Mouse (Mus musculus): ENCODE data around the gene Mtfmt. TPM values are rescaled to one million over a fixed set of nuclear protein-coding genes. Genes with fewer than 3 reads are reported as not detected.

The Mtfmt gene
- polyA plus RNA-seq, 1 experiment from 2014 or later = 17.3 TPM

- Histone ChIP-seq H3K4me1 (0 out of 2 replicates have a peak, but pooled peaks cover 9% of the 10 kb centered on the region), H3K27ac (no peak overlapping the region), H3K36me3 (no peaks in the 10 kb centered on the region), H3K4me3 (no peak overlapping the region), H3K27me3 (ENCODE audit: insufficient read depth, poor library complexity, severe bottlenecking) (peaks cover 4% of the 10 kb centered on the region; the same call in 1 of the 2 replicates), H3K9me3 (no peaks in the 10 kb centered on the region)
- DNase-seq (ENCODE audit: low spot score) = no peak
- 3% methylated on average over 3 of the region's 3 CpGs for WGBS
These were observed 3.3 kb upstream of the Mtfmt start for GRCm38 (mm10) chr9:65432236-65432635.

DNA sequence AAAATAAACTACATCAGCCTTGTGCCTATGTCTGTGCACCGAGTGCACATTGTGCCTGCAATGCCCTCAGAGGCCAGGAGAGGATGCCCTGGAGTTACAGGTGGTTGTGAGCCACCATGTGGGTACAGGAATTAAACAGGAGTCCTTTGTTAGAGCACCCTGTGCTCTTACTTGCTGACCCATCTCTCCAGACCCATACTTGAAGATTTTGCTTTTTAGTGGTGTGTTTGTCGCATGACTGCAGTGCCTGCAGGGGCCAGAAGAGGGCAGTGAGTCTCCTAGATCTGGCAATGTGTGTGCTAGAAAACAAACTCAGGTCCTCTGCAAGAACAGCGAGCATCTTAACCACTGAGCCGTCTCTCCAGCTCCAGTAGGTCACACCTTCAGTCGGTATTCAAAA lies 1.4 kb upstream of the Mtfmt start:
- 62% methylated on average over 5 of the region's 5 CpGs for WGBS
- no peak for DNase-seq (ENCODE audit: low spot score)
- Histone ChIP-seq H3K4me1 (0 out of 2 replicates have a peak, but pooled peaks cover 9% of the 10 kb centered on the region), H3K9me3 (no peaks in the 10 kb centered on the region), H3K27me3 (ENCODE audit: insufficient read depth, poor library complexity, severe bottlenecking) (peaks cover 4% of the 10 kb centered on the region; the same call in 1 of the 2 replicates), H3K27ac (no peak overlapping the region), H3K36me3 (peaks cover 10% of the 10 kb centered on the region), H3K4me3 (no peak overlapping the region)

DNA sequence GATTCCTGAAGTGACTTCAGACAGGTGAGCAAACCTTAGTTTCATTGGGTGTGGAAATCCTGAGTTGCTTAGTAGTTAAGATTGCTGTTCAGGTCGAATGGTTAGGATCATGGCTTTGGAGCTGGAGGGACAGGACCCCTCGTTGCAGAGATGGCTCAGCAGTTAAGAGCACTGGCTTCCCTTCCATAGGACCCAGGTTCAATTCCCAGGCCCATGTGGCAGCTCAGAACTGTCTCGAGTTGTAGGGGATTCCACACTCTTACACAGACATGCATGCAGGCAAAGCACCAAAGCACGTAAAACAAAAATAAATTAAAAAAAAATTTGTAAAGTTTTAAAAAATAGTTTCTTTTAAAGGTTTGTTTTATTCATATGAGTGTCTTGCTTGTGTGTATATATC lies 371 bp upstream of the Mtfmt start:
- Histone ChIP-seq H3K27me3 (ENCODE audit: insufficient read depth, poor library complexity, severe bottlenecking) (peaks cover 4% of the 10 kb centered on the region; the same call in 1 of the 2 replicates), H3K4me1 (0 out of 2 replicates have a peak, but pooled peaks cover 9% of the 10 kb centered on the region), H3K4me3 (peak overlapping the region; percentile 98; the same call in 1 of the 2 replicates), H3K27ac (no peak overlapping the region), H3K9me3 (no peaks in the 10 kb centered on the region), H3K36me3 (peaks cover 16% of the 10 kb centered on the region)
- WGBS = 76% methylated on average over 4 of the region's 4 CpGs
- no peak for DNase-seq (ENCODE audit: low spot score)

- 95% methylated on average over 4 of the region's 4 CpGs for WGBS
- H3K36me3 ChIP-seq = peaks cover 80% of the 10 kb centered on the region
- H3K4me1 ChIP-seq = no peaks in the 10 kb centered on the region
These were observed 9.1 kb downstream of the Mtfmt start for GRCm38 (mm10) chr9:65444692-65445091.

GRCm38 (mm10) chr9:65447951-65448350 lies 12.4 kb downstream of the Mtfmt start:
- no peak for DNase-seq (ENCODE audit: low spot score)
- Histone ChIP-seq H3K4me3 (no peak overlapping the region), H3K9me3 (no peaks in the 10 kb centered on the region), H3K36me3 (peaks cover 84% of the 10 kb centered on the region), H3K4me1 (no peaks in the 10 kb centered on the region), H3K27ac (no peak overlapping the region), H3K27me3 (ENCODE audit: insufficient read depth, poor library complexity, severe bottlenecking) (no peaks in the 10 kb centered on the region)
- WGBS = 83% methylated on average over 6 of the region's 6 CpGs

More at GRCm38 (mm10) chr9:65444692-65445091, 9.1 kb downstream of the Mtfmt start:
- Histone ChIP-seq H3K27ac (no peak overlapping the region), H3K4me3 (no peak overlapping the region), H3K27me3 (ENCODE audit: insufficient read depth, poor library complexity, severe bottlenecking) (no peaks in the 10 kb centered on the region), H3K9me3 (no peaks in the 10 kb centered on the region)
- no peak for DNase-seq (ENCODE audit: low spot score)

DNA sequence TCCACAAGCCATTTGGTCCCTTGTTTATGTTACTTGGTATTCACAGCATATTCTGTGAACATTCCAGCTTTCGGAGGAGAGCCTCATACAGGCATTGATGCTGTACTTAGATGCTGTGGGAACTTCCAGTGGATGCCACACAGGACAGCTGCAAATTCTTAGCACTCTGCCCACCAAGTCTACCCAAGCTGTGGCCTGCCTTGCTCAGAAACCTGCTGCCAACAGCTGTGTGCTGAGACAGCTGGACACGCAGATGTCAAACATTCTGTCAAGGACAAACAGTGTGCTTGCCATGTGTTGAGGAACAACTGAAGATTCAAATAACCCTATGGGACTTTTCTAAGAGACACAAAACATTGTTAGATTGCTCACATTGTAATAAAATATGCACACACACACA lies 23.4 kb downstream of the Mtfmt start:
- DNase-seq (ENCODE audit: low spot score) = no peak
- peaks cover 29% of the 10 kb centered on the region for H3K4me1 ChIP-seq
- 0 out of 2 replicates have a peak, but pooled peaks cover under 1% of the 10 kb centered on the region for H3K36me3 ChIP-seq
- no peaks in the 10 kb centered on the region for H3K27me3 ChIP-seq (ENCODE audit: insufficient read depth, poor library complexity, severe bottlenecking)
- H3K9me3 ChIP-seq = no peaks in the 10 kb centered on the region
- no peak overlapping the region for H3K27ac ChIP-seq
- no peak overlapping the region for H3K4me3 ChIP-seq
- WGBS = 86% methylated on average over 2 of the region's 2 CpGs

GRCm38 (mm10) chr9:65460198-65460597 lies 24.6 kb downstream of the Mtfmt start:
- Histone ChIP-seq H3K27me3 (ENCODE audit: insufficient read depth, poor library complexity, severe bottlenecking) (no peaks in the 10 kb centered on the region), H3K27ac (peak overlapping the region; percentile 92), H3K4me3 (peak overlapping the region; percentile 90), H3K9me3 (no peaks in the 10 kb centered on the region), H3K36me3 (peaks cover 8% of the 10 kb centered on the region; the same call in 1 of the 2 replicates), H3K4me1 (peaks cover 29% of the 10 kb centered on the region)
- DNase-seq (ENCODE audit: low spot score) = no peak
- 59% methylated on average over 3 of the region's 3 CpGs for WGBS

- H3K27ac ChIP-seq = peak within 1 kb of the TSS; percentile 92
- H3K27me3 ChIP-seq (ENCODE audit: insufficient read depth, poor library complexity, severe bottlenecking) = no peaks in the 10 kb centered on the region
- DNase-seq (ENCODE audit: low spot score) = peak; percentile 97
- no peaks in the 10 kb centered on the region for H3K9me3 ChIP-seq
- H3K4me3 ChIP-seq = peak within 1 kb of the TSS; percentile 90
- peaks cover 29% of the 10 kb centered on the region for H3K4me1 ChIP-seq
- H3K36me3 ChIP-seq = peaks cover 15% of the 10 kb centered on the region
- under 1% methylated on average over 53 of the region's 53 CpGs for WGBS
These were observed 25.3 kb downstream of the Mtfmt start, which contains the start of gene Spg21 for GRCm38 (mm10) chr9:65460732-65461442. Spg21 (plus strand) TSS chr9:65460947.

DNA sequence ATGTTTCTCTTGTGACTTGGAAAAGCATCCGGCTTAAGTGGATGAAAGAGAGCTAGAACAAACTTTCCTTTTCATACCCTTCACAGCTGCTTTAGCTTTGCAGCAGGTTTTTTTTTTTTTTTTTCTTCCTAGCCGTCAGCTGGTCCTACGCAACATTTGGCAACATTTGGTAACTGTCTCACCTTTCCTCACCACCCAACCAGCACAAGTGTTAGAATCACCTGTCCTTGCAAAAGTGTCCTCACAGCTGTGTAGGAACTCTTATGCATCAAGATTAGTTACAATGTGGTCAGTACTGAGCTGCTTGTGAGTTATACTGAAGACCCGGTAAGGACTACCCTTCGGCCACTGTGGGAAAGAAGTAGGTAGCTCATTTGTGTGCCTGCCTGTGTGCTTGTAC lies 27.0 kb downstream of the Mtfmt start:
- H3K27me3 ChIP-seq (ENCODE audit: insufficient read depth, poor library complexity, severe bottlenecking) = no peaks in the 10 kb centered on the region
- no peak for DNase-seq (ENCODE audit: low spot score)
- WGBS = 74% methylated on average over 5 of the region's 5 CpGs
- no peak overlapping the region for H3K4me3 ChIP-seq
- H3K9me3 ChIP-seq = no peaks in the 10 kb centered on the region
- H3K36me3 ChIP-seq = peaks cover 18% of the 10 kb centered on the region
- H3K4me1 ChIP-seq = peaks cover 29% of the 10 kb centered on the region
- no peak overlapping the region for H3K27ac ChIP-seq

DNA sequence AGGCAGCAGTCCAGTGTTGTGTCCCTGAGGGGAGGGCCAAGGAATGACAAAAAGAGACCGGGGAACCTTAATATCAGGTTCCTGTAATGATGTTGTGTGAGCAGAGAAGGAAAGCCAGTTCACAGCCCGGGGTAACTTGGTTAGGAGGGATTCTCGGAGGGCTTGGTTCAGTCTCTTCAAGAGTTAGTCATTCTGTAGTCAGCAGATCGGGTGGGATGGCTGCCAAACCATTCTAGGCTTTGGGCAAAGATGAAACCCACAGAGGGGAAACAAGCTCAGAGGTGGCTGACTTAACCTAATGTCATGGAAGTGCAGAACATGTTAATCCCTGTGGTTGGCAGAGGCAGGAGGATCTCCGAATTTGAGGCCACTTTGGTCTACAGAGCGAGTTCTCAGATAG lies 28.6 kb downstream of the Mtfmt start:
- Histone ChIP-seq H3K27me3 (ENCODE audit: insufficient read depth, poor library complexity, severe bottlenecking) (no peaks in the 10 kb centered on the region), H3K36me3 (peaks cover 20% of the 10 kb centered on the region), H3K4me3 (no peak overlapping the region), H3K9me3 (no peaks in the 10 kb centered on the region), H3K4me1 (peaks cover 29% of the 10 kb centered on the region), H3K27ac (no peak overlapping the region)
- WGBS = 88% methylated on average over 6 of the region's 6 CpGs
- DNase-seq (ENCODE audit: low spot score) = no peak

- Histone ChIP-seq H3K4me3 (no peak overlapping the region), H3K27ac (no peak overlapping the region), H3K4me1 (peaks cover 27% of the 10 kb centered on the region), H3K27me3 (ENCODE audit: insufficient read depth, poor library complexity, severe bottlenecking) (no peaks in the 10 kb centered on the region), H3K9me3 (no peaks in the 10 kb centered on the region), H3K36me3 (peaks cover 28% of the 10 kb centered on the region)
- 92% methylated on average over 2 of the region's 2 CpGs for WGBS
- DNase-seq (ENCODE audit: low spot score) = no peak
These were observed 29.7 kb downstream of the Mtfmt start for GRCm38 (mm10) chr9:65465241-65465640.

DNA sequence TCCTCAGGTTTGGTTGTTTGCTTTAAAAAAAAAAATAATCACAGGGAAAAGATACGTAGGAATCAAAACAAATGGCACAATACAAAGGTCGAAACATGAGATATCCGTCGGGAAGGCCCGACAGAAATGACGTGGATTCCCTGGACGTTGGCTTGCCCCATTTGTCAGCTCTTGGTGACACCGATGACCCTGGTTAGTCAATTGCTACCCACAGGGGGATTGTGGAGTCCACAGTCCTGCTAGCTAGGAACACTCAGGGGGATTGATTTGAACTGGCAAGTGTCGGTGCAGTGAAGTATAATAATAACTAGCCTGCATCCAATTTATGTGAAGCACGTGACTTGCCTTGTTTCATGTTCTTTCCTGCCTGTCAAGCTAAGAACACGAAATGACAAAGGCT lies 32.1 kb downstream of the Mtfmt start:
- Histone ChIP-seq H3K4me3 (no peak overlapping the region), H3K9me3 (no peaks in the 10 kb centered on the region), H3K27me3 (ENCODE audit: insufficient read depth, poor library complexity, severe bottlenecking) (no peaks in the 10 kb centered on the region), H3K27ac (no peak overlapping the region), H3K4me1 (peaks cover 4% of the 10 kb centered on the region; the same call in 1 of the 2 replicates), H3K36me3 (peaks cover 39% of the 10 kb centered on the region)
- no peak for DNase-seq (ENCODE audit: low spot score)
- WGBS = 71% methylated on average over 11 of the region's 11 CpGs

- no peaks in the 10 kb centered on the region for H3K27me3 ChIP-seq (ENCODE audit: insufficient read depth, poor library complexity, severe bottlenecking)
- WGBS = 85% methylated on average over 4 of the region's 4 CpGs
- no peaks in the 10 kb centered on the region; the same call in 1 of the 2 replicates for H3K4me1 ChIP-seq
- DNase-seq (ENCODE audit: low spot score) = no peak
- H3K27ac ChIP-seq = no peak overlapping the region
- H3K9me3 ChIP-seq = no peaks in the 10 kb centered on the region
- H3K4me3 ChIP-seq = no peak overlapping the region
- H3K36me3 ChIP-seq = peaks cover 62% of the 10 kb centered on the region
These were observed 37.2 kb downstream of the Mtfmt start for GRCm38 (mm10) chr9:65472769-65473168.

All from heart, embryonic 10.5 days (tissue).